Mouse (Mus musculus) ES-Bruce4 (cell line): ENCODE results near the gene Pogz.
"Not testable (repeated sequence)": the region's sequence is repeated elsewhere in the genome, so short reads cannot be mapped to it uniquely, and the experiment has no call there.

Experiments used
- CTCF ChIP-seq: IDR thresholded peaks from one replicate; pipeline ENCODE4 v1.8.1; 2011; ENCODE audit warnings: low read depth, low read length
- POLR2A ChIP-seq: IDR thresholded peaks from one replicate; pipeline ENCODE4 v1.8.1; 2011; ENCODE audit warnings: low read length; ENCODE audit not compliant: insufficient read depth

DNA sequence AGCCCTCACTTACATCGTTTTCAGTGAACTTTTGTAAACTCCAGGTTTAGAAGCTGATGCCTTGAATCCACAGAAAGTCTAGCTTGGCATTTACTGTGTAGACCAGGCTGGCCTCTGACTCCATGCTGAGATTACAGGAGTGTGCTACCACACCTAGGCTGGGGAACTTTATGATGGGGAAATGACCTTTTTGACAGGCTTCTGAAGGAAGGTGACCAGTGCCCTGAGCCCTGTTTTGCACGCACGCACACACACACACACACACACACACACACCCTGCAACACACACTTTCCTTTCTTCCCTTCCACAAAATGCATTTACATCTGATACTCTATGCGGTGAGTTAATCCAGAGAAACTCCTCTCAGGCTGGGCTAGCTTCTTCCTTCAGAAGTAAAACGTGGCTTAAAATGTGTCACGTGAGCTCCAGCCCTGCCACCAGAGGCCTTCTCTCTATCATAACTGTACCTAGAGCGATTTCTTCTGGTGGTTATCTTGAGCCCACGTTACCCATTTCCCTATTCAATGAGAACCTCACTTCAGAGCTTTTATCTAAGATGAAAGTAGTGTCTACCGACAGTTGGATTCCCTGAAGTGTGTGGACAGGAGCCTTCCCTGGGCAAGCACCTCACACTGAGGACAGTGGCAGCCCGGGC lies 94.2 kb downstream of the Pogz start:
- not testable (repeated sequence) for TF ChIP-seq POLR2A, CTCF
